Mouse (Mus musculus): ENCODE measurements at regions not wholly inside any gene's neighbourhood (a gene's known extent, or its start where the extent isn't known, plus 50 kb on each side); places are given as distances from the start of the nearest gene placed in this dataset.

DNA sequence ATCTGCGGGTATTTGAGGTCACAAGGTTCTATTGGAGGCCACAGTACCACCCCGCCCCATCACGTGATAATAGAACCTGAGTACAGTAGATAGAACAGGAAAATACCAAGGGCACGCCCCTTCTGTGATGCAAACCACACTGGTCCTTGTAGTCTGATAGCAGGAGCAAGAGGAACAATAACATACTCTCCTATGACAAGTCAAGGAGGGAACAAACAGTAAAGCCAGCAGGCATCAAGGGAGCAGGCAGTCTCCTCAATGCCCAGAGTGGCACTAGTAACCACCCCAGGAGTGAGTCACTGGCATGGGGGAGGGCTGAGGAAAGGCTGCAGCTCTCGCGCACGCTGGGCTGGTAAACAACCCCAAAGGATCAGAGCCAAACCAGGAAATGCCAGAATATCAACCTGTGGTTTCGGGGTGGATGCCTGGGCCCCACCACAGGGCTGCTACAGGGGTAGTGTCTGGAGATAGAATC is 150.5 kb upstream of the Tmc1 start:
- no peak for TF ChIP-seq CTCF (IDR thresholded peaks at IDR 0.05; ENCODE audit: borderline replicate concordance, control insufficient read depth, extremely low read depth, insufficient read depth, low read length, poor library complexity)
- TF ChIP-seq POLR2A (IDR thresholded peaks at IDR 0.05; ENCODE audit: control insufficient read depth, extremely low read depth, insufficient read depth, low read length, poor library complexity), result no peak

Data from thymus, adult 2 months (tissue).